Mouse (Mus musculus) heart, adult 11 months (tissue): ENCODE results near the gene Plekhm3.
A peak's percentile ranks its signal among the peaks of the same experiment; 100 is the strongest.

ENCODE experiments used
- DNase-seq: peaks from one replicate; pipeline ENCODE4 v3.0.0; 2022

The Plekhm3 gene

DNA sequence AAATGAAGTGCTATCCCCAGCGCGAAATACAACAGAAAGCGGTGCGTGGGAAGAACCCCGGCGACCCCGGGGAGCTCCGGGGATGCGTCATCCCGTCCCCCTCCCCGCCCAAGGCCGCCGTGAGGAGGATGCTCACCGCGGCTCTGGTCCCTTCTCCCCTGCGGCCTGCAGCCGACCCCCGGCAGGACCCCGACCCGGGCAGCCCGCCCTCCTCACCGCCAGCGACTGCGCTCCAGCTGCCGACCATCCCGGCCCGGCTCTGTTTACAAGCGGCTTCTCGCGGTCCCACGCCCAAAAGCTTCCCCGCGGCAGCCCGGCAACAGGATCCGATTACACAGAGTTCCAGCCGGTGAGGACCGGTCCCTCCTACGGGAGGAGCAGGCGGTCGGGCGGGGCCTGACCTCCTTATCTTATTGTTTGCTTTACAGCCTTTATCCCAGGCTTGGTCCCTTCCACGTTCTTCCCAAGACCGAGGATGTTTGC is at the start of gene Plekhm3:
Gene Plekhm3, minus strand, starts transcription at position 346 of the 483 bp plus-strand sequence.
- peak; percentile 98 for DNase-seq

DNA sequence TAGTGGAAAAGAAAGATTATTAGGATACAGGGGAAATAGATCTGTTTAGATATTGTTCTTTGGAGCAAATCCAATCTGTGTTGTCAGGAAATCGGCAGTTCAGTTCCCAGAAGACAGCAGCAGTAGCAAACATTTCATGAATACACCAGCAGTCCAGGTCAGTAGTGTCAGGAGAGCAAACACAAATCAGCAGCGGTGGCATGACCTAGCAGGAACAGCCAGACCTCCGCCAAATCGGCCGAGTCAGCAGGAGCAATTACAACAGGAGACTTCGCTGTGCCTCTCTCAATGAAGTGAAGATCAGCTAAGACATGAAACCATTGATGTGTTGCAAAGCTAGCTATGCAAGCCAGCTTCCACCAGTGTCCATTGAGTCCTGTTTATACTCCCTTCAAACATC is 49.0 kb upstream of the Plekhm3 start:
- DNase-seq, result no peak

DNA sequence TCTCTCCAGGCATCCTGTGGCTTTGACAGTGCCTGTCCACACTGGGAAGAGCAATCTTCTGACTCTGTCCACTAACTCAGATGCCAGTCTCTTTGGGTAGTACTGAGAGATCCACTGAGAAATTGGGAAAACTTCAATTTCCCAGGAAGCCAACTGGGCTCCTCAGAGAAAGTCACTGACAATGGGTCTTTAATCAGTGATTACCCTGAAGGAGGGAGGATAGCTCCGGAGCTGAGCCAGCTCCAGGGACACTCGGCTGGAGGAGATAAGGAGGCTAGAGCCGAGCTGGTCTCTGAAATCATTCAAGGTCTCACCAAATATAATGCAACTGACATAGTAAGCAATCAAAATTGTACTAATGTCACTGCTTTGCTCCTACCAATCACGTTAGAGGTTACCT is 47.9 kb upstream of the Plekhm3 start:
- no peak for DNase-seq

DNA sequence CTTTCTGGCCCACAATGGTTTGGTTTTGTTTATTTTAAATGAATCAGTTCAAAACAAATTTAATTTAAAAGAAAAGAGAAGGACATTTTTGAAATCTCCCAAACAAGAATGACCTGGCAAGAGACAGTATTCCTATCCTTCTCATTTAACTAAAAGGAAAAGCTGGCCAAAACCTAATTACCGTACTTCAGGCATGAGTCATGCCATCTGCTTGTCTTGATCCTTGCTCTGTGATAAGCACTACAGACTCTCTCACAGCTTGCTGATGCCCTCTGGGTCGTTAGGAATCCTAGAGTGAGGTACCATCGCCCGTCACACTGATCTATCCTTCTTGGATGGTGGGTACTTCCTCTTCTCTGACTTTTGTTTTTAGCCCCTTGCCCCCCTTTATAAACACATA is 36.6 kb upstream of the Plekhm3 start:
- peak; percentile 55 for DNase-seq

DNA sequence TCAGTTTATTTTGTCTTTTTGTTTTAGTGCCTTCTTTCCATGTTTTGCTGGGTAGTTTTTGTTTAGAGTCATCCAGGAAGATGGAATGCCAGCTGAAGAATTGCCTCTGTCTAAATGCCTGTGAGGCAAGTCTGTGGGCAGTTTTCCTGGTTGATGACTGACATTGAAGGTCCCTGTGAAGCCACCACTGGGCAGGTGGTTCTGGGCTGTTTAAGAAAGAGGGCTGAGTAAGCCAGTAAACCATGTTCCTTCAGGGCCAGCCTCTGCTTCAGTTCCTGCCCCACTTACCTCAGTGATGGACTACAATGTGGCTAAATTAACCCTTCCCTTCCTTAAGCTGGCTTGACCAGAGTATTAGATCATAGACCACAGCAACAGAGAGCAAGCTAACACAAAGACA is 31.6 kb upstream of the Plekhm3 start:
- peak; percentile 51 for DNase-seq

DNA sequence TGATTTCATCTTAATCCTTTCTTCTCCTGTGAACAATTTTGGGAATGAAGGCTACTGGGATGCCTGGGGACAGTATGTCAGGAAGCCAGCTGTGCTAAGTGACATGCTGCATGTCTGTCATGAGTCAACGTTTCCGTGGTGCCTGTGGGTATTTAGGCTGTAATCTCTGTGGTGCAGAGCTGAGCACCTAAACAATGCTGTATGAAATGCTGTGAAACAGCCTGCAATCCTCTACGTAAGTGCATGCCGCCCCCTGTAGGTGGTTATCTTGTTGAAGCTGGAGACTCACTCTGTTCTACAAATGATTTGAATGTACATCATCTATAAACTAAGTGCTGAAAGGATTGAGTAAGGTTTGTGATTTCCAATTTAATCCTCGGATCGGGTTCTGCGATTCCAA is 29.5 kb upstream of the Plekhm3 start:
- DNase-seq, result peak; percentile 66

DNA sequence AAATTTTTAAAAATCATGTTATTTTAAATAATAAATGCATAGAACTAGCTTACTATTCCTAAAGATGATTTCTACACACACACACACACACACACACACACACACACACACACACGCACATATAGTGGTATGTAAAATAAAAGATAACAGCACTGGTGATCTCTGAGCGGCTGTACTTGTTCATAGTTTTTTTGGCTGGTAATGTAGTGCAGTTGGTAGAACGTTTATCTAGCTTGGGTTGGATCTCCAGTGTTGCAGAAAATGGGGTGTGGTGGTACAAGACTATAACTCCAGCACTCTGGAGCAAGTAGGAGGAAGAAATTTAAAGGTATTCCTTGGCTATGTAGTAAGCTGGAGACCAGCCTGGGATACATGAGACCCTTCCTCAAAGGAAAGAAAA is 26.6 kb upstream of the Plekhm3 start:
- DNase-seq, result no peak

DNA sequence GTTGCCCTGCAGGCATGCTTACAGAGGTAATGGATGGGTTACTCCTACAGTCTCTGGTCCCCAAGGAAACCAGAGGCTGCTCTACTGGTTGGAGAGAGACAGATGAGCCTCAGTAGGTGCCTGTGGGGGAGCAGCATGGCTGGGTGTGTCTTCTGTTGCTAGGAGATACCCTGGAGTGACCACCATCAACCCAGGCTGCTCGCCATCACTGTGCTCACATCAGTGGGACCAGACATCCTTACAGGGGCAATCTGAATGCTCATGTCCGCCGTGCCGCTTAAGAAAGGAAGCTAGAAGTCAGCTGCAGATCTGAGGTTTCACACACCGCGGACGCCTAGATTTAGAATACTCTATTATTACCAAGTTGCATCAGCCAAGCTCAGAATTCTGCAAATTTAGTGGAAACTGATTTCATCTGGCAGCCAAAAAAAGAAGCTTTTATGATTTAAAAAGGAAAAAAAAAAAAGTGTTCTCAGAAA is 21.7 kb upstream of the Plekhm3 start:
- peak; percentile 74 for DNase-seq

DNA sequence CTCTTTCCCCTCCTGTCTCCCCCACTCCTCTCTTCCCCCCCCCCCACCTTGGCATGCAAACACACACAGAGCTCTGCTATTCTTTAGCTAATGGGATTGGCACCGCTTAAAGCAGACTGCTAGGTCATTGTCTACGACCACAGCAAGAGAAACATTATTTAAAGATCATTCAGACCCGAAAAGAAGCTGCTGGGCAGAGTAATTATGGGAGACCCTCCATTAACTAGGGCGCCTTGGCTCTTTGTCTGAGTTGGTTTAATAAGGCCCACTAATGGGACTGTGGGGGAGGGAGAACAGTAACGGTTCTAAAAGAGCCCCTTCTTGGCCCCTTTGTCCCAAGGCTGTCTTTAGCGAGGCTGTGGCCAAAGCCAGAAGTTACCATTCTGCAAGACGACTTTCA is 18.7 kb upstream of the Plekhm3 start:
- peak; percentile 18 for DNase-seq

DNA sequence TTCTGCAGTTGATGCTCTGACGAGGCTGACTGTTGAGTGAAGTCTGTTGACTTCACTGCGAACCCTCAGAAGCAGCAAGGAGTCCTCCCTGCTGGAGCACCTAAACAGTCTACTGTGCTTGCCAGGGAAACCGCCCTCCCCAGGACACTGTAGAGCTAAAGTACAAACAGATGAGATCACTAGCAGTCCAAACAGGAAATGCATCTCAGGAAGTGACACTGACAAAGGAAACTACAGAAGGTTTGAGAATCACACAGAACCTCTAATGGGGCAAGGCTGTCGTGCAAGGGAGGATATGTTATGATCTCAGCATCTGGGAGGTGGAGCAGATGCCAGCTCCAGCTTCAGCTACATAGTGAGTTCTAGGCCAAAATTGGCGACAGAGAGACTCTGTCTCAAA is 14.1 kb upstream of the Plekhm3 start:
- DNase-seq, result peak; percentile 85

DNA sequence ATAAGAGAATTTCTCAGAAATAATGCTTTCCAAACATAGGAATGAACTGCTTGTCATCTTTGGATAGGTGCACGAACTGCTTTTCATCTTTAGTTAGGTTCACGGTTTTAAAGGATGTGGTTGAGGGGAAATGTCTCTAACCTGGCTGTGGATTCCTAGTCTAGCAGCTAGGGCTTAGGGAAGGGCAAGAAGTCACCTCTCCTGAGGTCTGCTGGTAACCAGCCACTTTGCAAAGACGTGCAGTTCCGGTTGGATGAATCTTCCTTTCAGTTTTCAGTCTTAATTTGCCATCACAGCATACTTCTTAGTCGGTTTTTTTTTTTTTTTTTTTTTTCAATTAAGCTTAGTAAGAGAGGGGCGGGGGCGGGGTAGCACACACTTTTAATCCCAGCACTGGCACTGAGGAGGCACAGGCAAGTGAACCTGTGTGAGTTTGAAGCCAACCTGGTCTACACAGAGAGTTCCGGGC is 431 bp upstream of the Plekhm3 start:
- no peak for DNase-seq

DNA sequence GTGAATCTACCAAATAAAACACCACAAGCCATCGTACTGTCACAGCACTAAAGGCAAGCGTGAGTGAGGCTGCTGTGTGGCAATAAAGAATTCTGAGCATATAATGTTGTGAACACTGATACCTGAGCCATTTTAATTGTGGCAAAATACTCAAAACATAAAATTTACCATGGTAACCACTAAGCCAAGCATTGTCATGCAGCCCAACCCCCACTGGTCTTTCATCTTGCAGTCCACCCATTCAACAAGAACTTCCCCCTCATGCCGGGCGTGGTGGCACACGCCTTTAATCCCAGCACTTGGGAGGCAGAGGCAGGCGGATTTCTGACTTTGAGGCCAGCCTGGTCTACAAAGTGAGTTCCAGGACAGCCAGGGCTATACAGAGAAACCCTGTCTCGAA is 1.8 kb downstream of the Plekhm3 start:
- peak; percentile 85 for DNase-seq

DNA sequence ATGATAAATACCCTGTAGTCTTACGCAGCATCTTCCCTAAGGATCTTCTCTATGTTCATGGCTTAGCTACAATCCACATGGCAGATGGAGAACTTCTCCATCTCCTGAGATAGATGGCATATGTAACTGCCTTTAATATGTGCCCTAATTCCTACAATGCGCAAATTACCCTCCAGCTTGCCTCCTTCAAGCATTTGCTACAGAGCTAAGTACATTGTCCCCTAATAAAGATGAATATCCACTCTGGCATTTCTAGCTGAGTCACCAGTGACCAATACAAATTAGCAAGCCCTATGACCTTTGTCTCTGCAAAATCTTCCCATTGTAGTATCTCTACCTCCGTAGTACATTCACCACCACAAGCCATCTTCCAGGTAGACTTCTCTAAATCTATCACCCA is 6.4 kb downstream of the Plekhm3 start:
- peak; percentile 72 for DNase-seq

DNA sequence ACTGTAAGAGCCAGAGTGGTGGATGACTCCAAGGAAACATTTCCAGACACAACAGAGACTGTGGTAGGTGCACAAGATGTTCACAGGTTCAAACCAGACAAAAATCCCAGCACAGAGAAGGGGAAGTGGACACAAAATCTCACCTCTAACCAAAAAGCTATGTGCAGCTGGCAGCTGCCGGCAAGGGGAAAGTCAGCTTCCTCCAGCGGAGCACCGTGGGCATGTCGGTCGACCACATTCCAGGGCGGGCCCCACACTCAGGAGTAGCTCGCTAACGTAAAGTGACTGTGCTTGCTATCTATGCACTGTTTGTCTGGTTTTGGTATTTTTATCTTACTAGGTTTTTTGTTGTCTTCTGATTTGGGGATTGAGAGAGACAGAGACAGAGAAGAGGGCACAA is 7.2 kb downstream of the Plekhm3 start:
- DNase-seq, result peak; percentile 69

DNA sequence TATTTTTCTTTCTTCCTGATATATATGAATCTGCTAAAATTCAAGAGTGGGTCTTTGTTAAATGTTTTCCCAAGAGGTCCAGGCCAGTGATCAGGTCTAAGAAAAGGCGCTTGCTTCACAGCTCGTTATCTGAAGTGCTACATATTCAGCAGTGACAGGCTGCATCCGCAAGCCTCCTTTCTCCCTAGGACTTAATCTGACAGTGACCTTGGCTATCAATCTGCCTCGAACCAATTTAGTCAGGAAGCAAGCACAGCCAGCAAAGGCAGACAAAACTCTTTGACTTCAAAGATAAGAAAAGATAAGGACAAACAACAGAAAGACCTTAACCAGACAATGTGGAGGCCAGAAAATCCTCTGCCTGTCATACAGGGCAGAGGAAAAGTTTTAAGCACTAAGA is 10.5 kb downstream of the Plekhm3 start:
- DNase-seq, result peak; percentile 77

DNA sequence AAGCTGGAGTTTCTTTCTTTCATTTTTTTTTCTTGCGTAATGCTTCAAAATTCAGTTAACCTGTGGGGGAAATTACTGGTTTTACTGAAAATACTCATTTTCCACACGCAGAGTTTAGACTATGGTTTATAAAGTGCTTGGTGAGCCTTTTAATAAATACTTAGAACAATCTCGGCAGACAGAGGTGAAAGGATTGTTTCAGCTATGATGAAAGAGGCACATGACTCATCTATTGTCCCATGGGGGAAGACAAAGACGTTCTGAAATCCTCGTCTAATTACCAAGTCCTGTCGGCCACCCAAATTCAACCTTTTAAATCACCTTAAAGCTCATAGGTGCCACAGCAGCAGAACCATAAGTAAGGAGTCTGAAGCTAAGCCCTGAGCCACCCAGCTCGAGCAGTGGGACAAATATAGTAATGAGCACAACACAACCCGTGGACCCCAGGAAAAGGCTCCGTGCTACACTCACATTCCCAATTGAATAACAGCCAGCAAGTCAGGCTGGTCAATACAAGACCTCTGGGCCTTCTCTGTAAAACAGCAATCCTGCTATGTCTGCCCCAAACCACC is 11.3 kb downstream of the Plekhm3 start:
- peak; percentile 75 for DNase-seq

DNA sequence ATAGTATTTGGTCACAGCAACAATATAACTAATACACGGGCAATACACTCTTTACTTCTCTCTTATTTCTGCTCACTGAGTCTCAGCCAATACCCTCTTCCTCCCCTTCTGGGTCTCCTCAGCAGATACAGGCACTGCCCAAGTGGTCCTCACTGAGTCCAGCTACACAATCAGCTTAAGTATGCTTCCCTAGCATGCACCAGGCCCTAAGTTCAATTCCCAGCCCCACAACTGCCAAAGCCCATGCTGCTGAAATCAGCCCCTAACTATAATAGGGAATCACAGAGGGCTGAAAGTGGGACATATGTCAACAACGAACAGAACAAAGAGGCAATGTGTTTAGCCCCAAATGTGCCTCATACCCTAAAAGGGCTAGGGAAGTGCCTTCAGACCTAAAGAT is 11.9 kb downstream of the Plekhm3 start:
- peak; percentile 60 for DNase-seq

DNA sequence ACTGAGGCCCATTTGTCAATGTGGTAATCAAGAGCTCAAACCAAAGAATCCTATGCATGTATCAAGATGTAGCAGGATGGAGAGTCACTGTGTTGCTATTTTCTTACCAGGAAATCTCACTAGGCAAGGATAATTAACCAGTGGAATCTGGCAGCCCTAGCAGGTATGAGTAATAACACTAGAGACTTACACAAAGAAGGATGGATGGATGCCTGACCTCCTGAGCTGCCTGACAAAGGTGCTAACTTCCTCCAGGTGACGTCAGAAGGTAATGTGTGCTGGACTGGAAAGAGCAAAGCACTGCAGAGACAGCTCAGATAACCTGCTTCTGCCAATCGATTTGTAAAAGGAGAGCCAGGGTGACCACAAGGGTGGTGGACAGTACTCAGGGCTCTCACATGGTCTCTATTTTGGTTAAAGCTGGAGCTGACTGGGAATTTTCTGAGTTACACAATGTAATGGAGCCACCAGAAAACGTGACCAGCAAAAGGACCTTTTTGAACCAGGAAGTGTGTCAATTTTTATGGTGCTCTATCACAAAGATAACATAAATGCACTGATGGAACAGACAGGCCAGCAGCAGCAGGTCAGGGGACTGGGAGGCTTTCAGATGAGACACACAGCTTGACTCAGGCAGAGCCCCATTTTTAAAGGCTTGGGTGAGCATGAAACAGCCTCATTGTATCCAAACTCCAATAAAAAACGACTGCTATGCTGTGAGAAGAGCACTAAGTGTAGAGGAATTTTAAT is 14.4 kb downstream of the Plekhm3 start:
- DNase-seq, result peak; percentile 30

DNA sequence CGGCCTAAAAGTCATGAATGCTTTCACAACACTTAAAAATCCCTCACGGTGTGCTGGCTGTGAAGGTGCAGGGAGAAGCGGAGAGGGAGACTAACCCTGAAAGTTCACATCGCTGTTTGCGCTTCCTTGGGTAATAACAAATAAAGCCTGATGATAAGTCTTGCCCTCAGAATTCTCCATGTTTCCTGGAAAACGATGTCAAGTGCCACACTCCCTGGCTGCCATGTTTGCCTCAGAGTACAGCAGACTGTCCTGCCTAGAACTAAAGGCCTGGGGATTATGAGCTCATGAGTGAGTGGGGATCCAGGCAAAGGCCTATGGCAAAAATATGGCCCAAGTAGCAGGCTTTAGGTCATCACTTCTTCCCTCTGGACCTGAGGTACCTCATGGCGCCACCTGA is 17.7 kb downstream of the Plekhm3 start:
- peak; percentile 71 for DNase-seq

DNA sequence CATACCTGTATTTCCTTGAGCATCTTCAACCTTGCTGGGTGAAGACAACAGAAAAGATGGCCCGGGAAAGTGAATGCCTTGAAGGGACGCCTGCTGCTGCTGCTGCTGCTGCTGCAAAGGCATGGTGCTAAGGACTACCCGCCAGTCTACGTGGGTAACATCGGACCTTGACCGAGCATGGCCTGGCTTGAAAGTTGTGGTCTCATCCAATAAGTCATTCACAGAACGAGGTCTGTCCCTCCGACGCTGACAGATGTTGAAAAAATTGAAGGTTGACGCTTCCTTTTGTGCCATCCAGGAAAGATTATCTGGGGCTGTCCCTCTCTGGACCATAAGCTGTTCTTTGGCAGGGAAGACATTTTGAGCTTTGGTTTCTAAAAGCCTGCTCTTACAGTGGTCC is 18.9 kb downstream of the Plekhm3 start:
- peak; percentile 48 for DNase-seq

DNA sequence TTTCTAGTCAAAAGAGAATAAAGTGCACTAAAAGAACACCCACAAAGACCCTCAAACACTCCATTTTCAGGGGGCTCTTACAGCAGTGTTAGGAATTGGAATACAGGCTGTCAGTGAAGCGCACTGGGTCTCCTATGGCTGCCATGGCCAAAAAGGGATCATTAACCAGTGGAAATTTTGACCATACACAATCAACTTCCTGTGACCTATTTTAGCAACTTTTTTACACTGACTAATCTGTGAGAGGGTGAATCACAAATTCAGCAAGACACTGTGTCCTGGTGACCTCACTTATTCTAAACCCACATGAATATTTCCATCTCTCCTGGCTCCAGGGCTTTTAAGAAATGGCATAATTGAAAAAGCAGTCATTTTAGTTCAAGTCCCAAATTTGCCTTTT is 23.7 kb downstream of the Plekhm3 start:
- peak; percentile 36 for DNase-seq

DNA sequence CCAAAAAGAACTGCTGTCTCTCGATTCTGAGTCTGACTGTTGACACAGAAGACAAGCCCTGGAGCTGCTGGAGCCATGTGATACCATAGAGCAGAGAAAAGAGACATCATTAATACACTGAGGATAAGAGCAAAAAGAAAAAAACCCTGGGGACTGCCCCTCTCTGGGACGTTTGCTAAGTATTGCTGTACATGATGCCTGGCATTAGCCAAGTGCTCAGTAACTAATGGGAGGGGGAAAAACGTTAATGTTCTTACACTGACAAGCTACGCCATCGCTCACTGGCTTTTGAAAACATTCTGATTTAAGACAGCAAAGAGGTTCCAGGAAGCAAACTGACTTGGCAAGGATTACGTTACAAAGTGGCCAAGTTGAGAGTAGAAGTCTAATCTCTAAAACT is 26.5 kb downstream of the Plekhm3 start:
- DNase-seq, result peak; percentile 66

DNA sequence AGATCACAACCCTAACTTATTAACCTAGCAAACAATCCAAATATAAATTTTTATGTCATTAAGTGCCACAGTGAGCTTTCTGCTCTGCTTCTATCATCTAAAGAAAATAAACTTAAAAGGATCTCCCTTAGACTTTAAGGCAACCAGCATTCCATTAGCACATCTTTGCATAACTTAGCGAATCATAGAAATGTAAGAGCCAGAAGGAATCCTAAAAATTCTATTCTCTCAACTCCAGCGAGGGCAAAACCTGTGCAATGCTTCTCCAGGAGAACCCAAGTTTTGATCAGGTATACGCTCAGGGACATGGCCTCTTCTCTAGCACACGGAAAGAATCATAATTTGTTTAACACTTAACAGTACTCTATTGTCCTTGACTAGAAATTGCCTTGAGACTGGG is 27.0 kb downstream of the Plekhm3 start:
- no peak for DNase-seq

DNA sequence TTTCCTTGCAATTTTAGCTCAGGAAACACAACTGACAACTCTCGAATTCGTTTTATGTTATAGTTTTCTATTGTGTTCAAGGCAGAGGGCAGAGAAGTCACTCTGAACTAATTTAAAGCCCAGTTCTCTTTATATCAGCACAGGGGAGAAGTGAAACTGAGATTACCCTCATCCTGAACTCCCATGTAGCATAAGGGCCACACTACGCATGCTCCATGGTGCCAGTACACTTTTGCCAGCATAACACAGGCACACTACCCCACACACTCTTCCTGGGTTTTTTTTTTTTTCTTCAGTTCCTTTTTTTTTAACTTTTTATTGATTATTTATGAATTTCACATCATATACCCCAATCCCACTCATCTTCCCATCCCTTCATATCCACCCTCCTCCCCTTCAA is 28.1 kb downstream of the Plekhm3 start:
- DNase-seq, result peak; percentile 96
